Mouse (Mus musculus): ENCODE measurements around the gene Gm28372. TPM values are rescaled to one million over a fixed set of nuclear protein-coding genes. Genes with fewer than 3 reads are reported as not detected.

Gene Gm28372
- total RNA-seq, 2 experiments from 2014 or later, result not detected

DNA sequence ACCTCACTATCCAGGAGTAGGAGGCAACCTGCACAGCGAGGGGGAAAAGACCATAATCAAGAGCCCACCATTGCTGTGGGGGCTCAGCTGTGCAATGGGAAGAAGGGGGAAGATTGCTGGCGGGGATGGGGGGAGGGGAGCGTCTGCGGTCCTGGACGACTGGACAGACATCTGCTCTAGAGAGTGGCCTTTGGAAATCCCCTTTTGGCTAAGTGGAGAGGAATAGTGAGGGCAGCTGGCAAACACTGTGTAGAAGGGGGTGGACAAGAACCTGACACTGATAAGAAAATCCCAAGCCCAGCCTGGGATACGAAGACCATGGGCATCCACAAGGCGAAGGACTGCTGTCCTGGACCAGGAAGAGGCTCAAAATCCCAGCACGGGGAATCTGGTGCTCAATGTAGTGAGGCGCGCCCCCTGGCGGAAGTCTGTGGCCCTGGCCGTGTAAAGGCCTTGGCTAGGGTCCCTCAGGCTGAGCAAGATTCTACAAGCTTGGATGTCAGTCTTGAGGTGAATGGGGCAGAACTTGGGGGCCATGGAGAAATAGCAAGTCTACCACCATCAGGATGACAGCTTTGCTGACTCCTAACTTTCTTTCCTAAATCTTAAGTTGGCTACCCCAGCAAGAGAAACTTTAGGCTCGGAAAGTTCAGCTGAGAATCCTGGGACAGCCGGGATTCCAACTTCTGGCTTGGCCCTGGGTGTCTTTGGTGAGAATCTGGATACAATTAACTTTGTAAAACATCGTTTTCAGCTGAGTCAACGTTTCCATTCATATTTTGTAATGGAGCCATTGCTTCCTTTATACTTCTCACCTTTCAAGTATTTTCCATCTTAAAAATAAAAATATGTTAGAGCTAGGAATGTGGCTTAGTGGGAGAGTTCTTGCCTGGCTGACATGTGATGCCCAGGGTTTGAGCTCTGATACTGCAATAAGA is 6.8 kb downstream of the Gm28372 start:
- DNase-seq (ENCODE audit: low spot score in 2 of 2), result peak; percentile 72 to 81

DNA sequence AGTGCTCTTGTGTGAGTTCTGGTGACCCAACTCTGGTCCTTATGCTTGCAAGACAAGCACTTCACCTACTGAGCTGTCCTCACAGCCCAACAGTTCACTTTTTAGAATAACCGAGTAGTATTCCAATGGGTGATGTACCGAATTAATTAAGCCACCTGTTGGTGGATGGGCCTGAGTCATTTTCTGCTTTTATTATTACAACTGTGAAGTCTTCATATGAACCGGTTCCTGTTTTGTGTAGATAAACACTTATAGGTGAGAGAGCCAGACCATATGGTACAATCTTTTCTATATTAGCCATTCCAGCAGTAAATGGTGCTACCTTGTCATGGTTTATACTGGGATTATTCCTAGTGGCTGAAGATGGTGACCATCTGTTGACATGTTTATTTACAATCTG is 7.7 kb downstream of the Gm28372 start:
- no peak for DNase-seq (ENCODE audit: low spot score in 2 of 2)

DNA sequence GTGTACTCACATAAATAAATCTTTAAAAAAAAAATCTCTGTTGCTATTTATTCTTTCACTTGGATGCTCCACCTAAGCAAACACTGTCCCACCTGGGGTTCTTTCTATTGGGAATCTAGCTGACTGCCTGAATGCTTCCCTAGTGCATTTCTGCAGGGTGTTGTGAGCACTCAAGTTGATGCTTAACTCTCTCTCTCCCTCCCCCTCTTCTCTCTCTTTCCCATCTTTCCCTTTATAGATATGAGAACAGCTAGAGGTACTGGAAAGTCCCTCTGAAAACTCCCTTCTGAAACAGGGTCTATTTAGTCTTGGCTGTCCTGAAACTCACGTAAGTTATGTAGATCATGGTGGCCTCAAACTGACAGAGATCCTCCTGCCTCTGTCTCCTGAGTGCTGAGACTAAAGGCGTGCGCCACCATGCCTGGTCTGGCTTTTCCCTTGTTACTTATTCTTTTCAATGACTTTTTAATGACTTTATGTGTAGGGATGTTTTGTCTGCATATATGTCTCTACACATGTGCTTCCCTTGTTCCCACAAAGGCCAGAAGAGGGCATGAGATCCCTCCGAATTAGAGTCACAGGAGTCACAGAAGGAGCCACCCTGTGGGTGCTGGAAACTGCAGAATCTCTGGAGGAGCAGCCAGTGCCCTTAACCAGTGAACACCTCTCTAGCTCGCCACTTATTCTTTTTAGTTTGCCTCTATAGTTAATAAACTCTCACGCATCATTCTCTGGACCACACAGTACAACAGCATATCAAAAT is 9.2 kb downstream of the Gm28372 start:
- no peak for DNase-seq (ENCODE audit: low spot score in 2 of 2)

DNA sequence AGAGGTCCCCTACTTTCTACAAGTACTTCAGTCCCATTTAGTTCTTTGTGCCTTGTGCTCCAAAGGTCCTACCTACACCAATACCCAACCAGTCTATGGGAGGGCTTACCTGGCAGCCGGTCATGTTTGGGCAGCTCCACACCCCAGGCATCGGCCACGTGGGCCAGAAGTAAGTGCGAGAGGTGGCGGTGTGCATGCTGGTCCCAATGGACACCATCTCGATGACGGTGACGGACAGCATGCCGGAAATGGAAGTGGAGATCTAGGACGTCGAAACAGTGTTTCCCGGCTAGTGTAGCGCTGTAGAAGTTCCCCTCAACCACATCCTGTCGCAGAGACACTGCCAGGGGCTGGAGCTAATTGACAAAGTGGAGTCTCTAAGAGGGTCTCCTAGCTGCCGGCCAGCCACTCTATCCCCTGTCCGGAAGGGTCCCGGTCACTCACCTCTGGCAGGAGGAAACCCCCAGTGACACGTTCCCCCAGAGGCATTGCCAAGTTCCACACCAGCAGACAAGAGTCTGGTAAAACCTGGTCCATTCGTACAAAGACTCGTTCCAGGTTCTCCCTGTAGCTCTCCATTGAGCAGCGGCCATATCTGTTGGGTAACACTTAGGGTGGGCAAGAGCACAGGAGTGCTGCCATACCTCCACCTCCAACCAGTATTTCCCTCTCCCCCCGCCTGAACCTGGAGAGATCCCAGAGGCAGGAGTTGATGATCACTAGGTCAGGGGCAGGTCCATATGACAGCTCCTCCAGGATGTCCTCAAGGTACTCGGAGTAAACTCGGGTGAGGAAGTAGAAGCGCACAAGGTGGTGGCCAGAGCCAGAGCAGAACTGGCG is 17.0 kb downstream of the Gm28372 start:
- no peak for DNase-seq (ENCODE audit: low spot score in 2 of 2)

DNA sequence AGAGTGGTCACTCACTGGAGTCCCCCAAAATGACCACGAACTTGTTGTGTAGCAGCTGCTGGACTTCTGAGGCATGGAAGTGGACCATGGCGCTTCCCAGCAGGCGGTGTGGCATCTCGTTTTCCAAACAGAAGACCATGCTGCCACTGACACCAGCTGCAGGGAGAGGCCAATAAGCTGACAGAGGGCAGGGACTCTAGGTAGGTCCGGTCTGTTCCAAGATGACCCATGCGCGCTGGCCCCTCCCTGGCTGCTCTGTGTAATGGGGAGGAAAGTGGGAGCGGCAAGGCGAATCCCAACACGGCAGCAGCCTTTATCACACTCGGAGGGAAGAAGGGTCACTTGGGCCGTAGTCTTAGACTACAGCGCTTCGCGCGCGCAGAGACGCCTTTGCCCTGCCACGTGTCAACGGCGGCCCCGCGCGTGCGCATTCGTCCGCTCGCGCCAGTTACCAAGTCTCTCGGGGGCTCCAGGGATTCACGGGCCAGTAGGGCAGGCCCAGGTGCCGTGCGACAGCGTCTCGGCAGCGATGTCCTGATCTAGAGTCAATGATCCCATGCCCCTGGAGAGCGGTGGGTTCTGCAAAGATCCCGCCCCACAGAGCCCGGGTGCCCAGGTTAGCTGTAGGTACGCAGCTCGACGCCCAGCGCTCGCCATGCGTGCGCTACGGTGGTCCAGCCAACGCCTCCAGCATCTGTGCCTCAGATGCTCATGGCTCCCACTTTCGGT is 18.5 kb downstream of the Gm28372 start:
- peak in 1 of 2 experiments; percentile 78 for DNase-seq (ENCODE audit: low spot score in 2 of 2)

DNA sequence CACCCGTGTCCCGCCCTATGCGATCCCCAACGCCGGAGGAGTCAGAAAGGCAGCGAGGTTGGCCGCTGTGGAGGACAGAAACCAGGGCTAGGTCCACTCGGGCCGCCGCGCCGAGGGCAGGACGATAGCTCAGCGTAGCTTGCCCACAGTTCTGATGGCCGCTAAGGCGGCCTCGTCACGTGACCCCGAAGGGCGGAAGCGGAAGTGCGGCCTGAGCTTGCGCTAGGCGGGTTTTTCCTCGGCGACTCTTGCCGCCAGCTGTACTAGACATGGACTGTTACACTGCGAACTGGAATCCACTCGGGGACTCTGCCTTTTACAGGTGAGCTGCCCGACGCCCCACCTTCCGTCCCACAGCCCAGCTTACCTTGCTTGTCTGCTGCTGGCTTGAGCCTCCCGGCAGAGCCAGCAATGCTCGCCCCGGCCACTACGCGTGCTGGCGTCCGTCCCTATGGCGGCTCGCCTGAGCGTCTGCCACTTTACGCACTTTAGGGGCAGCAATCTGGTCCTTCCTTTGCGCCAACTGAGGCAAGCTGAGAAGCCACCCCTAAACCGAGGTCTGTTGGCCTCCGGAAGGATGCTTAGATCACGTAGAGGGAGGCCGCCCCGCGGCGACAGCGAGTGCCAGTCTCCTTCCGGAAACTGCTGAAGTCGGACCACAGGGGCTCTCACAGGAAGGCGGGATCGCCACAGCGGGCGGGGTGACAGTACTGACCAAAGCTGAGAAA is 19.3 kb downstream of the Gm28372 start, which contains the start of the genes Vps16 and Pced1a:
Vps16 (plus strand) TSS at position 214 of the 728 bp plus-strand sequence.
Pced1a (minus strand) TSS at position 576 of the 728 bp plus-strand sequence.
- peak; percentile 93 to 95 for DNase-seq (ENCODE audit: low spot score in 2 of 2)

DNA sequence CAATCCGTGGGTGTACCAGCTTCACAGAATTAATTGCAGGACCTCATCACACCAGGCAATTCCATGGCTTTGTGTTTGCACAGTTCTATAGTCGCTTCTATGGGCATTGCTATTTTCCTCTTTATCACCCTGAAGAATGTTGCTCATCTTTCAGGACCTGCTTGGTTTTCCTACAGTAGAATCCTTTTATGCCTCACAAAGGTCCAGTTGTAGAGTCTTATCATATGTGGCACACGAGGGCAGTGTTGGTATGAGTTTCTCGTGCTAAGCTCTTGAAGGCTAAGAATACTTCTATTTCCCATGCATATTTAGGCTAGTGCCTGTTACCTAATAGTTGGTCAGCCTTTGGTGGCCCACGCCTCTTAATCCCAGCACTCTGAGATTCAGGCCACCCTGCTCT is 20.1 kb downstream of the Gm28372 start:
- no peak for DNase-seq (ENCODE audit: low spot score in 2 of 2)

DNA sequence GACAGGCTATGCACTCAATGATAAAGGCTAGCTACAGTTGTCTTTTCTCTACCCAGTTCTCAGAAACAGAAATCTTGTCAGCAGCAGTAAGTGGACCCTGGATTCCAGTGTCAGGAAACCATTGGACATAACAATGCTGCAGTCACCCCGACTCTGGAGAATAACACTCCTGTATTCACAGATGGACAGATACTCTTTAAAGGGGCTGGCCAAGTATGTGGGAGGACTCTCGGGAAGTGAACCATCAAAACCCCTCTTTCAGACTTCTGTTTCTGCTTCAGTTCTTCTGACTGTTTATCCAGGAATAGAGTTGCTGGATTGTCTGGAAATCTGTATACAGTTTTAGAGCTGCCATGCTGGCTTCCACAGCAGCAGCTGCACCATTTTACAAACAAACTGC is 24.8 kb downstream of the Gm28372 start:
- peak in 1 of 2 experiments; percentile 24 for DNase-seq (ENCODE audit: low spot score in 2 of 2)

DNA sequence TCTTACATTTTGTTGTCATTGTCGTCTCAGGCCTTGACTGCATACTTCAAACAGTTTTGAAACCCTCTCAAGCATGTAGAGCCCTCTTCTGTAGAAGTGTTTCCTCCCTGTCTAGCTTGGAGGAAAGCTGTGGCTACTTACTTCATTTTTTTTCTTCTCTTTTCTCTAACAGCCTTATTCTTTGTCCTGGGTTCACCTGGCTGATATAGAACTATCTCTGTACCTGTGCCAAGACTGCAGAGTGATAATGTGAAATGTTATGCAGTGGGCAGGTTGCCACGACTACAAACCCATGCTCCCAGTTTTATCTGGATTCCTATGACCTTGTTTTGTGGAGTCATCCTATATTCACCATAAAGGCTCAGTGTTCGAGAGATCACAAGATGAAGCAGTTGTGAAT is 25.4 kb downstream of the Gm28372 start:
- DNase-seq (ENCODE audit: low spot score in 2 of 2), result no peak

DNA sequence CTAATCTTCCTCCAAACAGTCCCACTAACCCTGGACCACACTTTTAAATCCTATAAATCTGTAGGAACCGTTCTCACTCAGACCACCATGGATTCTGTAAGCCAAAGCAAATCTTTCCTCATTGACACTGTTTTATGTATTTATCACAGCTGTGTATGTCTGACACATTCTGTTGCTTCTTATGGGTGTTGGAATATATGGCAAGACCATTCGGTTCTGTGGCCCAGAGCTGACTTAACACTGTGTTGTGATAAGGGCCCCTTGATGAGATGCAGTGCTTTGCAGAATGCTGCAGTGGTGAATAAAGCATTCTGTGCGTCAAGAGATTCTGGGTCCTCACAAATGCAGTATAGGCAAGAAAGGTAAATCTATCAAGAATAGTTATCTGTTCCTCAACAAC is 27.1 kb downstream of the Gm28372 start:
- DNase-seq (ENCODE audit: low spot score in 2 of 2), result no peak

DNA sequence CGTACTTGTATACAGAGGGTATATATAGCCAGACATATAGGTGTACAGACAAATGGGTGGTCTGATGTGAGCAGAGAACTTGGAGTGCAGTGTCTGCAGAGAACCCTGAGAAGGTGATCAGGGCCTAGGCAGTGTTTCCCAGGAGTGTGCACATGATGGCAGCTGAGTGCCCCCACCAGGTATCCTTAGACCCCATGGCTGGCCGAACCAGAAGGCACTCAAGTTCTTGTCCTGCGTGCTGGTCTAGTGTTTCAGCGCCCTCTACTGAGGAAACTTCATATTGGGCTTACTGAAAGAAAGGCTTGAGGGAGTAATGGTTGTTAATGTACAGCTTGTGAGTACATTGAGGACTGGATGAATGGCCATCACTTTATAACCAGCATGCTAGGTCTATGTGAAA is 28.1 kb downstream of the Gm28372 start:
- DNase-seq (ENCODE audit: low spot score in 2 of 2), result peak in 1 of 2 experiments; percentile 71

DNA sequence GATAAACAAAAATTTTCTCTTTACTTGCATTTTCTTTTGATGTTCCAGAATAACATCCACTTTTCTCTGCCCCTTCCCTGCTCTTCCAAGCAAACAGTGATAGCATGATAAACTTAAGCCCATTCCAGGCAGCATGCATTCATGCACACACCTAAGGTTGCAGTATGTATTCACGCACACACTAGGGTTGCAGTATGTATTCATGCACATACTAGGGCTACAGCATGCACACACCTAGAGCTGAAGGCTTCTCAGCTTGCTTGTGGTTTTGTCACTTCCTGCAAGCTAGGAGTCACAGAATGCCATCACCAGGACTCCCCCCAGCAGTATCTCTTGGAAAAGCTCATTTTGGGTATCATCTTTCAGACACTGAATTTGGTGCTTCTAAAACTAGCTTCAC is 31.7 kb downstream of the Gm28372 start:
- no peak for DNase-seq (ENCODE audit: low spot score in 2 of 2)

DNA sequence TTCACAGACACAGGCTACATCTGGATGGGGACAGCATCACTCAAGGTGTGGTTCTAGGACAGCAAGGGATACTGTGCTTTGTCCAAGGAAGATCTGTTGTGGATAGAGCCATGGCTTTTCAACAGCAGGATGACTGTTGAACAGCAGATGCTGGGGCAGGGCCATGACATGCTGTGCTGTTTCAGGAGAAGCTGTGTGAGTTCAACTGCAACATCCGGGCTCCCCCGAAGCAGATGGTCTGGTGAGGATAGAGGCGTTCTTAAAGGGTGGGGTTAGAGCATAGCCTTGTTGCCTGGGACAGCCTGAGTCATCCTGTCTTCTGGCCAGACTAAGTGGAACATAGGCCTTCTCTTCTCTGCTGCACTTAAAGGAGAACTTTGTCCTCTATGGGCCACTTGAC is 33.8 kb downstream of the Gm28372 start:
- no peak for DNase-seq (ENCODE audit: low spot score in 2 of 2)

DNA sequence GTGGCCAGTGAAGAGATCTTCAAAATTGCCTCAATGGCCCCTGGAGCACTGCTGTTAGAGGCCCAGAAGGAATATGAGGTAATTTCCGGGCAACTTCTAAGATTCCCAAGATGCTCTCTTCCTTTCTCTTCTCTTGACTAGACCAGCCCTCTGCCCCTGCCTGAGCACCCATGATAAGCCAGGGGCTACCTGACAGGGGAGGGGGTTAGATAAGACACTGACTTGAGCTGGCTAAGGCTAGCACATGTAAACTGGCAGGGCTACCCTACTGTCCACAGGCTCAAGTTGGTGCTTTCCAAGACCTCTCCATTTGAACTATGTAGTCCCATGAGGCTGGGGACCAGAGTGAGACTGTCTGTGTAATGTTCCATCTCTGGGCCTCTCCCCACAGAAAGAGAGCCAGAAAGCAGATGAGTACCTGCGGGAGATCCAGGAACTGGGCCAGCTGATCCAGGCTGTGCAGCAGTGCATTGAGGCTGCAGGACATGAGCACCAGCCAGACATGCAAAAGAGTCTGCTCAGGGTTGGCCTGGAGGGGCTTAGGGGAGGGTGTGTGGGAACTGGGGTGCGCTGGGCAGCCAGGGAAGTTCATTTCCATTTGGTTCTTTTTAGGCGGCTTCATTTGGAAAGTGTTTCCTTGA is 34.9 kb downstream of the Gm28372 start:
- DNase-seq (ENCODE audit: low spot score in 2 of 2), result no peak

DNA sequence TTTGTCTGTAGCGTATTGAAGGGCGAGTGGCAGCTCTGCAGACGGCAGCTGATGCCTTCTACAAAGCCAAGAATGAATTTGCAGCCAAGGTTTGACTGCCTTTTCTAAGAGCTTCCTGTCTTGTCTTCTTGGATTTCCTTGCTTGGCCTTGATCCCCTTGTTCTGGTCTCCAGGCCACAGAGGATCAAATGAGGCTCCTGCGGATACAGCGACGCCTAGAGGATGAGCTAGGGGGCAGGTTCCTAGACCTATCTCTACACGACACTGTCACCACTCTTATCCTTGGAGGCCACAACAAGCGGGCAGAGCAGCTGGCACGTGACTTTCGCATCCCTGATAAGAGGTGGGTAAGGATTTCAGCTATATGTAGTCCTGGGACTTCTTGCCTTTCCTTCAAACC is 37.1 kb downstream of the Gm28372 start:
- no peak for DNase-seq (ENCODE audit: low spot score in 2 of 2)

DNA sequence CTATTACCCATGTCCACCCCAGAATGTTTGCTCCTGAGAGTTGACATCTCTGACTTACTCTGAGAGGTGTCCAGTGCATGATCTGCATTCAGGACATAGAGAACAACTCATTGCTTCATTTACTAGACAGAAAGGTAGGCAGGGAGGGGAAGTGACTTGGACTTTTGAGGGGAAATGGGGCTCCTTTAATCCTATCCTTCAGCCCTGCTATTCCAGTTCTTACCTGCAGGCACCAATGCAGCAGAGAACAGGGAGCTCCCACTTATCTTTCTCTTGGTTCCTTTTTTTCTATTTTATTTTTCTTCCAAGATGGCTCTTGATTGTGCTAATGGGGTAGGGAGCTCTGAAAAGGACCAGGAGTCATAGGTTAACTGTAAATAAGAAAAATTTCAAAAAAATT is 43.4 kb downstream of the Gm28372 start:
- no peak for DNase-seq (ENCODE audit: low spot score in 2 of 2)

DNA sequence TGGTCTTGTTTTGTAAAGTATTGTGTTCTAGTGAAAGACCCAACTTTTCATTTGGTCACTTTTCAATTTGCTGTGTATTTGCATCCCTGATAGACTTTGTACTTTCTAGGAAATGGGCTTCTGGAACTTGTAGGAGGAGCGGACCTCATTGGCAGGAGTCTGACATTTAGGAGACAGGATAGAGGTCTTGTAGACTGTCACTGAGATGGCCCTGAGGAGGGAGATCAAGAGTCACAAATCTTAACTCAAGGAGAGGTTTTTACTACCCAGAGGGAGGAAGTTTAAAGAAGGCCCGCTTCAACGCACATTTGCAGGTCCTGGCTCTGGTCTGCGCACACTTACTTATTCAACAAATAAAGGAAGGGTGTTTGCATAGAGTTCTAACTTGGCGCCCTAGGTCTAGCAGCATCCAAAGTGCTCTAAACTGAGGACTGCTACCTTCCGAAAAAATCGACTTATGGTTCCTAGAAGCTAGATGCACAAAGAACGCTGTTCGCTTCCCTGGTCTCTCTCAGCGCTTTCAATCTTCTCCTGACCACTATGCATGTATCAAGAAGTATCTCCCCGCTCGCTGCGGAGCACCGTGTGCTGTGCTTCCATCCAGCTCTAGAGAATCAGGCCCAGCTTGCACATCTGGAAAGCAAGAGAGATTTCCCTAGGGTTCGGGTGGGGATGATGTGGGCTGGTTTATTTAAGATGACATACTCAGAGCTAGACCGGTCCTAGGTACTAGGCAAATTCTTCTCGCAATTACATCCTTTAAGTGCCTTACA is 44.2 kb downstream of the Gm28372 start:
- no peak for DNase-seq (ENCODE audit: low spot score in 2 of 2)

DNA sequence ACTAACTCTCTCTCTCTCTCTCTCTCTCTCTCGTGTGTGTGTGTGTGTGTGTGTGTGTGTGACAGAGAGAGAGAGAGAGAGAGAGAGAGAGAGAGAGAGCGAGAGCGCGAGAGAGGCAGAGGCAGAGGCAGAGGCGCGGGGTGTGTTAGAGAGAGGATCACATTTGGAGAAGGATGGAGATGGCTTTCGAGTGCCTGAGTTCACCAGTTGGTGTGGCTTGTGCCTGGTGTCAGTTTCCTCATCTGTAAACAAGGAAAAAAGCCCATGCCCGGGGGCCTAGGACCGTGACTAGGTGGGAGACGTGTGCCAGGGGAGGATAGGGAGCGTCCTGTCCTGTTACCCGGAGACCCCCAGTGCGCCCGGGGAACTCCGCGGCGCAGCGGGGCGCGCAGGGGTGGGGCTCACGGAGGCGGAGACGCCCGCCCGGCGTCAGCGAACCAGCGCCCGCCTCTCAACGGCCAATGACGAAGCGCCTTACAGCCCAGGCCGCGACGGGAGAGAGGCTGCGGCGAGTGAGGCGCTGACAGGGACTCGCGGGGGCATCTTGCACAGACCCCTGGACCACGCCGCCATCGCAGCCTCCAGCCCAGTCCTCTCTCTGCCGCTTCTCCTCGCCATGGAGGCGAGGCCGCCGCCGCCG is 44.9 kb downstream of the Gm28372 start, which contains the start of gene Ptpra:
Ptpra (plus strand) TSS at position 485 of the 640 bp plus-strand sequence.
- DNase-seq (ENCODE audit: low spot score in 2 of 2), result peak; percentile 92

Measured in layer of hippocampus, postnatal 14 days (tissue).